Mouse (Mus musculus) right cerebral cortex, postnatal 25 days (tissue): ENCODE measurements at regions not wholly inside any gene's neighbourhood (a gene's known extent, or its start where the extent isn't known, plus 50 kb on each side); places are given as distances from the start of the nearest gene placed in this dataset.

ENCODE experiments used
- DNase-seq: peaks from one replicate; pipeline ENCODE4 v3.0.0; 2022

DNA sequence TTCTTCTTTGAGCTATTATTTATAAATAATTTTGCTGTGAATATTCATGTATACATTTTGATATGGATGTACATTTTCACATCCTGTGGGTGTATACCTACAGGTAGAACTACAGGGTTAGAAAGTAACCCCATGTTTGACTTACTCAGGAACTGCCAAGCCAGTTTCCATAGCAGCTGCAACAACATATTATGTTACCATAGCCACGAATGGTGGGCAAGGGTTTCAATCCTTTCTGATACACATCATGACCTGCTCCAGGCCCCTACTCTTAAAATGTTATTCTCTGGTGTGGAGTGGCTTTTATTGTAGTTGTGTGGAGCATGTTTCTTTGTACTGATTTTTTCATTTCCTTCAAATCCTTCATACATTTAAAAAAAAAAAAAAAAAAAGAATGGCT lies 168.9 kb downstream of the Zfp36l2 start:
- no peak for DNase-seq

DNA sequence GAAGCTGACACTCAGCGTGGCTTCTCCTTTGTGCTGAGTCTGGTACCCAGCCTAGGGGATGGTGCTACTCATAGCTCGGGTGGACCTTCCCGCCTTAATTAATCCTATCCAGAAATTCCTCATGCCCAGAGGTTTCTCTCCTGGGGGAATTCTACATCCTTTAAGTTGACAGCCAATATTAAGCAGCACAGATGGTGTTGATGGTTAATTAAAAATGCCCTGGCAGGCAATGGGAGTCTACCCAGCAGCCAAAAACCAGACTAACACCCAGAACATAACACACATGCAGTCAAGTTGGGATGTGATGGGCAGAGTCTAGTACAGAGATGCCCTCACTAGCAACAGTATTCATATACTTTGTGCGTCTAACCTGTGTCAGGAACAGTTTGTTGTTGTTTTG lies 169.9 kb downstream of the Zfp36l2 start:
- DNase-seq, result no peak

DNA sequence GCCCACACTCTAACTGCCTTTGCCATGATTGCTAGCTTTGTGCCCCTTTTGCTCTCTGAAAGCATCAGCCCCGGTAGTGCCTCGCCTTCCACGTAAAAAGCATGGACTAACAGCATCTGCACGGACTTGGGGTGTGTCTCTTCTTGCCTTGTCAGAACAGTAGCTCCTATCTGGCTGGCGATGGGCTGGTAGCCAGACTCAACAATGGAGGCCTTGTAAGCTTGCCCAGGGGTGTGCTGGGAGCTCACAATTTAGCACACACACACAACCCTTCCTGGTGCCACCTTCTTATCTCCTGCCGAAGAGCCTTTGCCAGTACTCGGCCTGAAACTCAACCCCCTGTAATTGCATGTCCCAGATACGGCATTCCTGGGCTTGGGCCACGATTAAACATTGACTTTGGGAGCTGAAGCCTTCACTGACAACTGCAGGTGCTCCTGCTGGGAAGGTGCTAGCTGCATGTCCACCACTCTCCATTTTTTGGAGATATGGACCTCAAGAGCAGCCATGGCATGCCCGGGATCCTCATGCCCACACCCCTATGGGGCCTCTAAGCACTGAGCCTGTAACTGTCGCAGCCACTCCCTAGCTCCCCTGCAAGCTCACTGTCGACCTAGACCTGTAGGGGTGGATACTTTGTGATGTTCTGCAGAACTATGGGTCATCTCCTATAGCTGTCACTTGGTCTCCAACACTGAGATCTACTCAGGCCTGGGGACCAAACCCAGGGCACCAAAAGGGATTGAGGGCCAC lies 166.7 kb upstream of the Haao start:
- DNase-seq, result no peak

DNA sequence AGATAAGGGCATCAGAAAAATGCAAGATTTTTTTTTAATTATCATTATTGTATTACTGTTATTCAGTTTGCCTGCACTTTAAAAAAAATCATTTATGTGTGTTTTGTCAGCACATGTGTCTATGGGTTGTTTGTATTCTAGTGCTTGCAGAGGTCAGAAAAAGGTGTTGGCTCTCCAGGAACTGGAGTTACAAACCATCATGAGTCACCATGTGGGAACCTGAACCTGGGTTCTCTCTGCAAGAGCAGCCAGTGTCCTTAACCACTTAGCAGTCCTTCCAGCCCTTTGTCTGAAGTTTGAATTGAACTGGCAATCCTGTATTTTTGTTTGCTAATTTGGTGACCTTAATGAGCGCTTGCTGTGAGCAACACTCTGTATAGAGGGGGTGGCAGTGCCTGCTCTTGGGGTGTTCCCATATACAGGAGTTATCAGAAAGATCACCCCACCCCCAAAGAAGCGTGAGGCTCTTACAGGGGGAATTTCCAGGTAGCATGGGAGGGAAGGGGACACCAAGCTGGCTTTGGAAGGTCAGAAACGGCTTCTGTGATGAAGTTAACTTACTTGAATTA lies 162.8 kb upstream of the Haao start:
- no peak for DNase-seq

DNA sequence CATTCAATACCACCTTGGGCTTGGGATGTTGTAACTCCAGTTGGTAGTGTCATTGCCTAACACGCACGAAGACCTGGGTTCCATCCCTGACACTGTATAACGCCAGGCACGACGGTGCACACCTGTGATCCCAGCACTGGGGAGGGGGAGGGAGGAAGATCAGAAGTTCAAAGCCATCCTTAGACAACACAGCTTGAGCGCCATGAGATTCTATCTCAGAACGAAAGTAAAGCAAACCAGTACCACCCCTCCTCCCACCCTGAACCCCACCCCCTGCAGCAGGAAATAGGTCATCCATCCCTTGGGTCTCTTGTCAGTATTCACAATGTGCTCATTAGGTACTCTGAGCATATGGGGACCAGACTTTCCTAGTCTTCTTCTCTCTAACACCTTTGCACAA lies 162.2 kb upstream of the Haao start:
- no peak for DNase-seq

DNA sequence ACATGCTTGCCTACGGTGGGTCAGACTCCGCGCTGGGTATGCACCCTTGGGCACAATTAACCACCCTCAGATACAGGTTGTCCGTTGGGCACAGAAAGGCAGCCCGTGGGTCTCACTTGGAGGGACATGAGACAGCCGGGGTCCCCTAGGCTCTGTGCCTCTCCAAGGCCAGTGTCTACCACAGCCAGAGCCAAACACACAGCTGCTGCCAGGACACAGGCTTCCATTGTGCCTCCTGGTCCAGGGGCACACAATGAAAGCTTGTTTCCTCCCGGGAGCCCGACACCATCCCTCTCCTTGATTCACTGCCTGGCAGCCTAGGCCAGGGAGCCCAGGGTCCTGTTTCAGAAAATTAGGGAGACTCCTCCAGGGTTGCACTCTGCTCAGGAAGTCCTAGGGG lies 161.4 kb upstream of the Haao start:
- peak; percentile 20 for DNase-seq

DNA sequence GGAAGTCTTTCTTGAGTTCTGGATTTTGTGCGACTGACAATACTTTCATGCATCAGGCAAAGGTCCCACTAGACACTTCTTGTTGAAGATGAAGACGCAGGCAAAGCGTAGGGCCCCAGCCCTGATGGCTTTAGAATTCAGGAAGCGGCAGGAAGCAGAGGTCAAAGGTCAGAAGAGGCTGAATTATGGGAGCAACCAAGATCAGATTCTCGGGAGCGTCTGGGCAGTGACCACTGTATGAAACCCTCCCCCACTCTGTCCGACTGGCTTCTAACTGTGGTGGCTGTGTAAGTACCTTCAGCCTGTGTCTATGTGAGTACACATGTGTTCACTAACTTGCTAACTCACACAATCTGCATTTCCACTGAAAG lies 160.9 kb upstream of the Haao start:
- no peak for DNase-seq

DNA sequence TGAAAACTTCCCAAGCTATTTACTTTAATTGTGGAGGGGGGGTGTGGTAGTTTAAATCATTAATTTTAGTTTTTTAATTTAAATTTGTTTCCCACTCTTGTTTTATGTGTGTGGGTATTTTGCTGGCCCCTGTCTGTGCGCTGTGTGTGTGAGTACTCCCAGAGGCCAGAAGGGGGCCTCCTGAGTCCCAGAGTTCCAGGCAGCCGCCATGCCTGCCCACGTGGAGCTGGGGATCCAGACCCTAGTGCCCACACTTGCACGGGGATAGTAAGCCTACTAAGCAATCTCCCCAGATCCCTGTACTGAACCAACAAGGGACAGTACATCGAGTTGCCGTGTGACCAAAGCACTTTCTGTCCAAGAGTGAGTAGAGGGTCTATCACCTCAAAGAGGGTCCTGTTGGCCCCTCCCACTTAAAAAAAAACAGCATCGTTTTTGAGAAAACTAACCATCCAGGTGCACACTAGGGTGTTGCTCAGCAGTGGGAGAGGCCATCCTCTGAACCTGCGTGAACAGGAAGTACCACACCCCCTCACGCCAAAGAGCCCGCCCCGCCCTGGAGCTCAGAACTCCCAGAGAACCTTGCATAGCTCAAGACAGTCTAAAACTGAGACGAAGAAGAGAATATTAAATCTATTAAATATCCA lies 160.4 kb upstream of the Haao start:
- no peak for DNase-seq

DNA sequence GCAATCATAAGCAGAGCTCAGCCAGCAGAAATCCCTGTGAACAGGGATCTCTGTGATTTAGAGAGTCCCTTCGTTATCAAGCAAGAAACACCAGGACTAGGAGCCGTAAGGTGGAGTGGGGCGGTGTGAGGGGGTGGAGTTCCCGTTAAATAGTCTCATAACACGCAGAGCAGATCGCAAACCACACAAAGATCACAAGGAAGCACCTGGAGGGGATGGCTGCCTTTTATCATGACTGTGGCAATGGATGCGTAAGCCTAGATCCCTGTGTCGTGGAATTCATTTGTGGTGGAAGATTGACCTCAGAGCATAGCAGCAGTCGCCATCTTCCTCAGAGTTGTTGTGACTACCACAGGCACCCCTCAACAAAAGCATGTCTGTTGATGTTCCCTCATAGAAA lies 159.0 kb upstream of the Haao start:
- no peak for DNase-seq

DNA sequence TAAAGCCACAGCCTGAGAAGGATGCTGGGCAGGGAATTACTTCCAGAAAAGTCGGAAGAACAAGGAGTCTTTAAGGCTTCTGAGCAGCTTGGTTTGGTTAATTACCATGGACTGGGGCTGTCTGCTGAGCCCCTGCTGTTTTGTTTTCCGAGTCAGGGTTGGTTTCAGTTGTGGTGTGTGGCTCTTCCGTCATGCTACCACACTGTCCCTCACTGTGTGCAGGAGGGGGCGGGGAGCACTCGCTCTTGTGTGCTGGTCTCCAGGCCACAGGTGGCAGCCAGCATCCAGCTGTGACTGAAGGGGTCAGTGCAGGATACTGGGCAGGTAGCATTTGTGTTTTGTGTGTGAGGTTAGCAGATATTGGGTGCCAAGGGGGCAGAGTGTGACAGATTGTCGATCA lies 156.5 kb upstream of the Haao start:
- DNase-seq, result no peak

DNA sequence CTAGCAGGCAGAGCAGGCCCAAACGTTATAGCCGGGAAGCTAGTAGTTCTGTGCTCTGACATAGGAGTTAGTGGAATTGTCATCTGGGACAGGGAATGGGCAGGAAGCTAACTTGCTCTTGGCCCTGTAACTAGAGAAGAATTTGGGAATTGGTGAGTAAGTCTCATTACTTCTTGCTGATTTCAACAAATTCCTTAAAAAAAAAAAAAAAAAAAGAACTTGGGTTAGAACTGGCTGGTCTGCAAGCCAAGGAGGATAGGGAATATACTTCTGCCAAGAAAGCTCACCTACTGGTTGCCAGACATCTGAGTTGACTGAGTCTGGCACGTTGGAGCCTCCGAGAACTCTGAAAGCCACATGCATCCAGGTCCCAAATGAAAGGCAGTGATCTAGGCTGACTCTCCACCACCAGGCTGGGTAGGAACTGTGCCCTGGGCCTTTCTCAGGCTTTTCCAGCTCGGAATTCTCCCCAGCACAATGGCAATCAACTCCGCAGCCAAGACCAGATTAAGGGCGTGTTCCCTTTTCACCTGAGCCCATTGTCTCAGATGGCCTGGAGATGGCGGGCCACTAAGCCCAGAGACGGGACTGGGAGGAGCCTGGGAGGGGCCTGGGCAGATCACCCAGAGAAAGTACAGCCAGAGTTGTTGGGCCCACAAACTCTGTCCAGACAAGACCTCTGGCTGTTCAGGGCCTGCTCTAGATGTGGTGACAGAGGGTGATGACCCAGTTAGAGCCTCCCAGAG lies 155.9 kb upstream of the Haao start:
- no peak for DNase-seq

DNA sequence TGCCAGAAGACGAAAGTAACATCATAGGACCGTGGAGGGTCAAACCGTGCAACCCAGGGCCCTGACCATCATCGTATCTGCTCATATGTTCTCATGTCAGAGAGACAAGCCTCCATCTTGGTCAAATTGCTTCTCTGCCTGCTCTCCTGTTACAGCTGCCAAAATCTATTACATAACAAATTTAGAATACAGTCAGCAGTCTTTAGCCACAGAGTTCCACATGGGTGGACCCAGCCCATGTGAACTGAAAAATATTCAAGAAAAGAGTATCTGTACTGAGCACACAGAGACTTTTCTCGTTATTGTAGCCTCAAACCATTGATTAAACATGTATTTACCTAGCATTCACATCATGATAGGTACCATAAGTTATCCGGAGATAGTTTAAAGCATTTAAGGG lies 155.2 kb upstream of the Haao start:
- no peak for DNase-seq

DNA sequence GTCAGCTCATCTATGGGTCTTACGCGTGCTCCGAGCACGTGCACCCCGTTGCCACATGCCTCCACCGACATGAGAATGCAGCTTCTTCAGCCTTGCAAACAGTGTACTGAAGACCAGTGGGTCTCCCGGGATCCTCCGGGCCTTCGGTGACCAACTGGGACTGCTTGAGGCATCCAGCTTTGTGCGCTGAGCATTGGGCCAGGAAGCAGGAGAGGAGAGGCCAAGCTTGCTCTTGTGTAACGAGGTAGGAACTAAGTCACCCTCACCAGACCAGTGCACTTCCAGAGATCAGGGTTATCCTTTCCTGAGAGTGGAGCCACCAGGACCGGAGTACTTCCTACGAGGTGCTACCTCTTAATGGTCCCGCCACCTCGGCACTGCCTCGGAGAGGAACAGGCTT lies 154.6 kb upstream of the Haao start:
- DNase-seq, result no peak

DNA sequence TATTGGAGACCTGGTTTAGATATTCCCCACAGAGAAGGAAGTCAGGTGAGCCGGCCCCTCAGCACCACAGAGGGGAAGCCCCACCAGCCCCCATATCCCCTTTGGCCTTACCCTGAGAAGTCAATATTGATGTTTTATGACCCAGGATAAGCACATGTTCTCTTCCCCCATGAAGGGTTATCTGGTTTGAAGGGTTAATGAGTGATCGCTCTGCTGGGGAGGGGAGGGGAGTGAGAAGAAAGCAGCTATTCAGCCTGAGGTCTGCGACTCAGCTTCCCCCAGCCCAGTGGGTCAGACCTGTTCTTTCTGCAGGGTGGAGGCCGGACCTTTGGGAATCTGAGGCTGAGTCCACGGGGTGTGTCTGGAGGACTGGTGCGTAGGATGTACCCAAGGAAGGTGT lies 152.4 kb upstream of the Haao start:
- no peak for DNase-seq

DNA sequence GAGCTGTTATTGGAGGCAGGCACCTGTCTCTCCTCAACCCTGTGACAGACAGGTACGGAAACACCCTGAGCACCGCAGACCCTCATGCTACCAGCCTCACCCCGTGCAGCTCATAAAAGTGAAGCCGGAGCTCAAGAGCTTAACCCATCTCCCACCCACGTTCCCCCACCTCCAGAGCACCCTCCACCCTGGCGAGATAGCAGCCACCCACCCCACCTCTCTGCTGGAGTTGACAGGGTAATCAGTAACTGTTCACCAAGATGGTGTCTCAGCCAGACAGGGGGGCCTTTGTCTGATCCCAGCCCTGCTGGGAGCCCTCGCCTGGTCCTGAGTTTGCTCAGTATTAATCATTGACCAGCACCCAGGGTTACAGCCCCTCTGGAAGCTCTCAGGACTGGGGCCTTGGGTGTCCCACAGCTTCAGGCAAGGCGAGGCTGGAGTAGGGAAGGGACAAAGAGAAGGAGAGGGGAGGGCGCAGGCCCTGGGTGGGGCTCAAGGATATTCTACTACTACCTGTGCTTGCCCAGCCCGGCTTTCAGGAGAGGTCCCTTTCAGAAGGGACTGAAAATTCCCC lies 151.3 kb upstream of the Haao start:
- DNase-seq, result no peak

DNA sequence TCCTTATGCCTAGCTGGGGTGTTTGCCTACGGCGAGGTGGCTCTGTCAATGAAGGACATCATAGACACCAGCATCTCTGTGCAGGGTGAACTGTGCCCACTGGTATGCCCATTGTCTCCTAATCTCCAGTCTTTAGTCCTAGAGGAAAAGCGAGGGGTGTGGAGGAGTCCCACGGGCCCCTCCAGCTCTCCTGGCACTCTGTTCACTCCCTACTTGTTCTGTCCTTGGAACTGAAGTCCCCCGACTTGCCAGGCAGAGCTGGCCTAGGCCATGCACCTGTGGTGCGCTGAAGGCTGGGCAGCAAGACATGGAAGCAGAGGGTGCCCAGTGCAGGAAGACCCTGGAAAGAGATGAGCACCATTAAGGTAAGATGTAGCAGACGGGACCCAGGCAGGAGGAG lies 150.6 kb upstream of the Haao start:
- no peak for DNase-seq

DNA sequence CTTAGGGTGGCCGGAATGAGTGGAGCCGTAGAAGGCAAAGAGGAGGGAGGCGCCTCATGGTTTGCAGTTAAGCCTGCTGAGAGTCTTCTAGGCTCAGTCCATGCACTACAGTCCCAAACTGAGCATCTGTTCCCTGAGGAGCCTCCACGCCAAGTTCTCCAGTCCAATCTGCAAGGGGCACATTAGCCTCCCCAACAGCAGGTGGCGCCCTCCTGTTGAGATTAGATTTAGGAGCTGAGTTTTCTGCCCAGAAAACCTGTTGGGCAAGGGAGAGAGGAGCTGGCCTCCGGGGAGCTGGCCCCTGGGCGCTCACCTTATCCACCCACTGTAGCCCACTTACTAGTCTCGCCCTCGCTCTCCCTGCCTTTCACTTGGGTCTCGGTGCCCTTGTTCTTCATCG lies 150.0 kb upstream of the Haao start:
- peak; percentile 33 for DNase-seq

DNA sequence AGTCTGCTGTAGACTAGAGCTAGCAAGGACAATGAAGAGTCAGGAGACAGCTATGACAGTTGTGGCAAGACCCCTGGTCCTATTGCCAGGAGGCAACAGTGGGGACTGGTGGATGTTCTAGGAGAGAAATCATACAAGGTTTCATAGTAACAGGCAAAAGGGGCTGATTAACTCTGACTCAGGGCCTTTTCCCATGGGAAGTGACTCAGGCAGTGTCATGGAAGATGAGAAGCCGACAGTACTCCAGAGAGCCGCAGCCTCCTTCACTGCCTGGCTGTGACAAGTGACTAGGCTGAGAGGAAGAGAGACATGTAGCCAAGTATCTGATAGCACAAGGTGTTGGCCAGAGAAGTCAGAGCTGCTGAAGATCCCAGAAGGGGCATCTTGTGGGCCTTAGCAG lies 145.3 kb upstream of the Haao start:
- no peak for DNase-seq

DNA sequence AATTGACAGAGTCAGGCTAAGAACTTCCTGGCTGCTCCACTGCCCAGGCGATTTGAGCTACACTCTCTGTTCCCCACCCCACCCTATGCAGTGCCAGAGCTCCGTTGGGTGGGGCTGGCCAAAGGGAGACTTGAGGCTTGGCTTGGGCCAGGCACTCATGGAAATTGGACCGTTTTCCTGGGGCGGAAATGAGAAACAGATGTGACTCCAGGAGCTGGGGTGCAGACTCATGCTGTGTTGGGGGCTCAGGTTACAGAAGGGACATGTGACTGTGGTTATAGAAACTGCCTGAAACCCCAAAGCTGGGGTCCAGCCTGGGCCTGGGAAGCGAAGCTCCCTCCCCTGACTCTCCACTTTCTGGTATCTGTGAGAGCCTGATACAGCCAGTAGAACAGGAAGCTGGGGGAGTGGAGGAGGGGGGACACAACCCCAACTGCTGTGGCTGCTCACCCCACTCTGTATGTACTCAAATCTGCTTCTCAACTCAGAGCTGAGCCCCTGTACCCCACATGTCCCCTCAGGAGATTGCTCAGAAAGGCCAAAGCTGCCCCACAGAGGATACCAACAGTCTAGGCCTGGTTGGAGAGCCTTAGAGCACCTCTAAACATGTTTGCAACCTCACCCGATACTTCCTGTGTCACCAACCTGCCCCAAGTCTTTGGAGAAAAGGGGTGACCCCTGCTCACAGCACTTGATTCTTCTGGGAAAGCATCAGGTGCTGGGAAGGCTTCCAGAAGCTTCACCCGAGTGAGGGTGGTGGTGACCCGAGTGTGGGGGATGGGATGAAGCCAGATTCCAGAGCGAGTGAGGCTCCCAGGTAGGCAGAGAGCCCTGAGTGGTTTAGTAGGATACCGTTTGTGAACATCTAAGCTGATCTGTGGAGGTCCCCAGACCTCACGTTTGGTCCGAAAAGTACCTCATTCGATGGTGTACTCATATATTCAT lies 142.9 kb upstream of the Haao start:
- DNase-seq, result no peak

DNA sequence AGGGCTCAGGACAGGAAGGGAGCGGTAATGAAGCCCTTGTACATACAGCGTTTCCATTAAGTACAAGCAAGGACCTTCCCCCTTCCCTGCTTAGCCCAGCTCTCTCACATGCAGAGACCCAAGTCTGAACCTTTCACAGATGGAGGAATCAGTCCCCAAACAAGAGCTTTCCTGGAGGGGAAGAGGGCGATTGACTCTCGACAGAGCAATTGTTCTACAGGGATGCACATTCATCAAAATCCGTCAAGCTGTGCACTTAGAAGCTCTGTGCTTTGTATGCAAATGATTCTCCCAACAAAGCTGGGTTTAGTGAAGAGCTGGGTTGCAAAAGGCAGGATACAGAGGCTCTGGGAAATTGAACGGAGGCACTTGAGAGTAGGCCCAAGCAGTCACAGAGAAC lies 141.1 kb upstream of the Haao start:
- DNase-seq, result no peak

DNA sequence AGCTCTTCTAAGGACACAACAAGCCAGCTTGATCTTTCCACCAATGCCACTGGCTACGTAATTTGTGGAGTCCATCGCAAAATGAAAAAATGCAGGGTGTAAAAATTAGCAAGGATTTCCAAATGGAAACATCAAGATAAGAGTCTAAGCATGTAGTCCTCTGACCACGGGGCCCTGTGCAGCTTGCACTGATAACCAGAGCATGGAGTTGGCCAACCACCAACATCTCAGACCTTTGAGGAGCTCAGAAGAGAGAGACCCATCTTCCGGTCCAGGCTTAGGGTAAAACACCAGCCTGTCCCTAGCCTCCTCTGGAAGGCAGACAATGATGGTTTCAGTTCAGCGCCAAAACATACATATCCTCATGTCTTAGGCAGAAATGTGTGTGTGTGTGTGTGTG lies 140.4 kb upstream of the Haao start:
- no peak for DNase-seq

DNA sequence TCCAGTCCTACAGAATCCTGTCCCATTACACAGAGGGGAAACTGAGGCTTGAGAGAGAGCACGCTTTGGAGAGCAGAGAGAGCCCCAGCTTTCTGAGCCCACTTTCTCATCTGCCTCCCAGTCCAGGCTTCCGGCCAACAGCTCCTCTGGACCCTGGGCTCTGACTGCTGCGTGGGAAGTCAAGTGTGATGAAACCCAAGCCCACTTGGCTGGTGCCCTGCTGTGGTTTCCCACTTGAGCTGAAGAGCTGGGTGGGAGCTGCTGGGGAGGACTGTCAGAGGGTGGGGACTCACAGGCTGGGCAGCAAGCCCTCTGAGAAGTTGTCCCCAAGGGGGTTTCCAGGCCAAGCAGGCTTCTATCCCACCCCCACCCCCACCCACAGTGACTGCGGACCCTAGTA lies 139.9 kb upstream of the Haao start:
- no peak for DNase-seq
